Mouse (Mus musculus) ovary, postnatal 36 days (tissue): Measurements from ENCODE around the gene Ttbk2.

Source experiments
- DNase-seq: peaks from one replicate; pipeline ENCODE4 v3.0.0; 2022; ENCODE audit warnings: low spot score, mixed read lengths

Gene Ttbk2

DNA sequence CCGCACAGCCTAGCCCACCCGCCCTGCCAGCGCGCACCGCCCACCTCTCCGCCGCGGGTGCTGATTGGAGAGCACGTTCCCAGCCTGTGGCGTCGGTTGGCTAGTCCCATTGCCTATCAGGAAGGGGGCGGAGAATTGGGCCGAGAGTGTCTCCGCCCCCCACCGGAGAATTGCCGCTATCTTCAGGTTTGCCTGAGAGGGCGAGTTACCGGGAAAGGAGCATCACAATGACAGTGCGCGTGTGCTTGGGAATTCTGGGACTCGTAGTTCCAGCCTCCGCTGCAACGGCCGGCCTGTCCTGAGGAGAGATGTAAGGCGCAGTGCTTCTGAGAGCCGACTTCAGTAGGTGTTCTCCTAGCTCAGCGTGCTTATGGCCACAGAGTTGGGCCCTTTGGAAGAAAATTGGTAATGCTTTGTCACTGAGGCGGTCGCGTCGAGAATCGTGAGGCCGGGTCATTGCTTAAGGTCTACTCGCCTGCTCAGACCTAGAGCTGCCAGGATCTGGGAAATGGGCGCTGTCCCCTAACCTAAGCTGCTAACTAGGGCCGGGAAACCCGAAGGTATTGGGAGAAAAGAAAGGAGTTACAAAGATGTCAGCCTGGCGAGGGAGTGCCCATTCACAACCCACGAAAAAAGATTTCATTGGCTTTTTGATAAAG is at the start of gene Ttbk2:
Ttbk2 (minus strand) TSS at position 181 of the 659 bp plus-strand sequence.
- DNase-seq = peak; percentile 98

DNA sequence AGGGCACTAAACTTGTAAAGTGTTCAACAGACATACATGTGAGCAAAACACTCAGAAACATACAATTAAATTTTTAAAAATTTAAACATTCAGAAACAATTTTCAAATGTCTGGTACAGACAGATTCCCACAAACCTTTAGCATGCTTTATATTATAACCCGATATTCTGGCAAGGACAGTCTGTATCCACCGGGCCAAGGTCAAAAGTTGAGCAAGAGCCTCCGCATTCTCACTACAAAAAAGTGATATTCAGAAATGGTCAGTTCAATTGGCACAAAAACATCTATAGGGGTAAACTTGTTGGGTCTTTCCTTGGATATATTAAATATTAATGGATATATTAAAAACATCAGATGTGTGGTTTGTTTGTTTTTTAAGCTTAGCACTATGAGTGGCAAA is 46.0 kb upstream of the Ttbk2 start:
- no peak for DNase-seq

GRCm38 (mm10) chr2:120887601-120888000 is 37.2 kb upstream of the Ttbk2 start:
- DNase-seq = no peak

DNA sequence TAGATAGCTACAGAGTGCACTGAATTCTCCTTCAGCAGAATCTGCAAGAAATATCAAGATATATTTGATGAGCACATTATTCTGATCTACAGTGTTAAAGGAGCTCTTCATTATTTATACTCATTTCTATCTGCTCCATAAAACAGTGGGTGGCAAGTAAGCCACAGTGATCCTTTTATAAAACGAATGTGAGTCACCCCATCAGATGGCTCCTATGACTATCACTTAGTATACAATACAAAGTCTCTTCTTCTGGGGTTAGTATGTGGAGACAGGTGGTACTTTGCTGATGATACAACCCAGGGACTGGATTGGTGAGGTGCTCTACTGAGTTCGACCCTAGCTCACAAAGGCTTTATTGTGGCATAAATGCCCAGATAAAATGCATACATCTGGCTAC is 22.8 kb upstream of the Ttbk2 start:
- DNase-seq = no peak

GRCm38 (mm10) chr2:120871447-120872336 is 21.3 kb upstream of the Ttbk2 start:
- DNase-seq = no peak

DNA sequence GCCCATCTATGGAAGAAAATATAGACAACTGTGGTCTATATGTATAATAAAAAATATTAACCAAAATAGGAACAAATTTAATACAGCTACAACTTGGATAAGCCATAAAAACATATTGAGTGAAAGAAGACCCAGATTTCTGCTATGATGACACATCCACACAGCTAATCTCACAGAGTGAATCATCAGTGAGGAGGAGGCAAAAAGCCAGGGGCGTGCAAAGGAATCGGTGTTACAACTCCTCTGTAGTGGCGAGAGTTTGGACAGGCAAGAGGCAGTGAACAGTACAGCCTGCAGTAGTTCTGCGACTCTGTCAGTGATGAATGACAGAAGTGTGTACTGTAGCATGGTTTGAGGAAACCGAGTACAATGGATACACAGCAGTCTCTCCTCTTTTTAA is 16.9 kb upstream of the Ttbk2 start:
- no peak for DNase-seq

DNA sequence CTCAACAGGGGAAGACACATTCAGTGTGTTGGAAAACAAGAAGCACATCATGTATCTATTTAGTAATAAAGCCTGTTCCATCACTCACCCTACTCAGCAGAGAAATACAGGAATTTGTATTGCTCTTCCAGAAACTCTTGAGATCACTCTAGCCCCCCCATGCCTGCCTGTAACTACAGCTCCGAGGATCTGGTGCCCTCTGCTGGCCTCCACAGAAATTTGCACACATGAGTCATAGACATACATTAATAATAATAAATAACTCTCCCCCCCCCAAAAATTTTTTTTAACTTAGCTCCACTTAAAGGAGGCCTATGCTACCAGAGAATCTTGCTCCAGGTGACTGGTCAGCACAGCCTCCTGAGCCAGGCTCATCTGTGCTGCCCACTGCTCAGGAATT is 16.2 kb upstream of the Ttbk2 start:
- DNase-seq = peak; percentile 18

DNA sequence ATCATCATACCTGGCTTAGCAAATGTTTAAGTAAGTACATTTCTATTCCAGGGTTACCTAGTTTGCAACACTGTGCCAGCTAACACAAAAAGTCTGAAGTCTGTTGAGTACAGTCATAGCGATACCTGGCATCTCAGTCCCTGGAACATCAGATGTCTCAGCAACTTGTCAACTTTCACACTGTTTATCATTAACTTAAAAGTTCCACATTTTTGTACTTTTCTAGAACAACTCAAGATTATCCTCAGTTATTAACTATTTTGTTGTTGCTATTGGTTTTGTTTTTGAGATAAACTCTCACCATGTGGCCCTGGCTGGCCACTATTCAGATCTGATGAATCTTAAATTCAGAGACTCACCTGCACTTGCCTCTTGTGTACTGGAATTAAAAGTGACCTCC is 13.0 kb upstream of the Ttbk2 start:
- no peak for DNase-seq

- DNase-seq = no peak
Measured at GRCm38 (mm10) chr2:120860699-120861098, 10.3 kb upstream of the Ttbk2 start.

GRCm38 (mm10) chr2:120858131-120858530 is 7.7 kb upstream of the Ttbk2 start:
- DNase-seq = no peak

- DNase-seq = no peak
Measured at GRCm38 (mm10) chr2:120853151-120853550, 2.7 kb upstream of the Ttbk2 start.

DNA sequence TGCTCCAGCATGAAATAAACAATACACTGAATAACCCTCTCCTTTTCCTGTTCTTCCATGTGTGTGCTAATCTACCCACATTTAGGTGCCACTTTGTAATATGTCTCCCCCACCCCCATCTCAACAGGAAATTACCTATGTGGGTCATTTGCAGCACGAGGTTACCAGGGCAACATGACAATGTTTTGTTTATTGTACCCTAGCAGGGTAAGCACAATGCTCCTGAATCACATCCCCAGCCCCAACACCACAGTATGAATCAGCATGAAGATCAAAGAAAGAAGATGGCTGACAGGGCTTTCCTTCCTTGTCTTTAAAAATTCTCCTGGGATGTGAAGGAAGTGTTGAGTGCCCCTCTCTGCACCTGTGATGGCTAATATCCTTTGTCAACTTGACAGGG is 2.2 kb upstream of the Ttbk2 start:
- DNase-seq = no peak

DNA sequence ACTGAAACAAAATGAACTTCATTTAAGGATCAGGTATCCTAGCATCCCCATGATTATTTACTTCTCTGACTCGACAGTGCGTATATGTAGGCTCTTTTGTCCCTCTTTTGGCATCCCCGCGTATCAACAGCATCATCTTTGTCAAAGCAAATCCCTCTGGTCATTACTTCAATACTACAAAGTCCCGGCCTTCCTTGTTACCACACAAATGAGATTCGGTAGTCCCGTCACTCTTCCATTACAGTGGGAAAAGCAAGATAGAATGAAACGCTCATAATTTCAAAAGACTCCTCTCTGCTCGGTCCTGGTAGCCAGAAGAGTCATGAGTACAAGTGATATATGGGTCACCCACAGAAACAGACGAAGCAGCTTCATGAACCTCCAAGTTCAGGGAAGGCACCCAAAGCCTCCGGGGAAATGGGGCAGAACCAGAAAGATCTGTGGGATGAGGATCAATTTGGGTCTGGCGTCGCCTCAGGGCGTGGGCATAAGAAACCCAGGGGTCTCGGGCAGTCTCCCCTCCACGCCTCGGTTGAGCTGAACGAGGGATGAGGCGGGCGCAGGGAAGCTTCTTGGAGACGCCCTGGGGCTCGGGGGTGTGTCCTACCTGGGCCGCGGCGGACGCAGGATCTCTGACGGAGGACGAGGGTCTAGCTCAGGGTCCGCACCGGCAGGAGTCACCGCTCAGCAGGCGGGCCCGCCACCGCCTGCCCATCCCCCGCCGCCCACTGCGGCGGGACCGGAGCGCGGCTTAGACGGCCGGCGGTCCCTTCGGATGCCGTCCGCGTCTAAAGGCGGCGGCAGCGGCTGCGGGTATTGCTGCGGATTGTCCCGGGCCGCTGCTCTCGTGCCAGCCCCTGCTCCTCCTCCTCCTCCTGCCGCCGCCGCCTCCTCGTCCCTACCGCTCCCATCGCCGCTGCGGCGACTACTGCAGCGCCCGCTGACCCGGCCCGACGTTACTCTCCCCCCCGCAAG is 668 bp downstream of the Ttbk2 start, which contains the start of gene Cdan1:
Cdan1 (minus strand) TSS at position 680 of the 975 bp plus-strand sequence.
- DNase-seq = peak; percentile 55

- no peak for DNase-seq
Measured at GRCm38 (mm10) chr2:120845280-120845679, 5.1 kb downstream of the Ttbk2 start.

GRCm38 (mm10) chr2:120843990-120844389 is 6.4 kb downstream of the Ttbk2 start:
- no peak for DNase-seq

DNA sequence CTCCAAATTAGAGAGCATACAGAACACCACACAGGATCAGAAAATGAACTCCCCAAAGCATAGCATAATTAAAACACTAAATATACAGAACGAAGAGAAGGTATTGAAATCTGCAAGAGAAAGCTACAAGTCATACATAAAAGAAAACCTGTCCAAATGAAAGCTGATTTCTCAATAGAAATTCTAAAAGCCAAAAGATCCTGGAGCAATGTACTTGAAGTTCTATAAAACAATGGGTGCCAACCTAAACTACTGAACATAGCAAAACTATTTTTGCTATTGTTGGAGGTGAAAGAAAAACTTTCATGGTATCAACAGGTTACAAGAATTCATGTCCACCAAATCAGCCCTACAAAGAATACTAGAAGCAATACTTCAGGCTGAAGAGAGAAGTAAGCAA is 9.2 kb downstream of the Ttbk2 start:
- DNase-seq = no peak

DNA sequence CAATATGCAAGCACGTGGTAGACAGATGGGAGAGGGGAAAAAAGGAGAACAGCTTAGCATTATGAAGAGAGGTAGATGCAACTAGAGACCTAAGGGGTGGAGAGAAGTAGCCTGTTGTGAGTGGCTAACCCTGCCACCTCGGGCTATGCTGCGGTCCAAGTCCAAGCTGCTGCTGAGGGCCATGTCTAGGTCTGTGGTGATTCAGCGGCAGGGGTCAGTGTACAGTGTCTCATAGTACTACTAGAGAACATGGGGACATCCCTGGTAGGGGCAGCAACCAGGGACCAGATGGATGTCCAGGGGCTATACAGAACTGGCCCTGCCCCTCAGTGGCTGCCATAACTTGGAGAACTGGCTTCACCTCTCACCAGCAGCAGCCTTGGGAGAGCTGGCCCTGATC is 15.2 kb downstream of the Ttbk2 start:
- DNase-seq = no peak

DNA sequence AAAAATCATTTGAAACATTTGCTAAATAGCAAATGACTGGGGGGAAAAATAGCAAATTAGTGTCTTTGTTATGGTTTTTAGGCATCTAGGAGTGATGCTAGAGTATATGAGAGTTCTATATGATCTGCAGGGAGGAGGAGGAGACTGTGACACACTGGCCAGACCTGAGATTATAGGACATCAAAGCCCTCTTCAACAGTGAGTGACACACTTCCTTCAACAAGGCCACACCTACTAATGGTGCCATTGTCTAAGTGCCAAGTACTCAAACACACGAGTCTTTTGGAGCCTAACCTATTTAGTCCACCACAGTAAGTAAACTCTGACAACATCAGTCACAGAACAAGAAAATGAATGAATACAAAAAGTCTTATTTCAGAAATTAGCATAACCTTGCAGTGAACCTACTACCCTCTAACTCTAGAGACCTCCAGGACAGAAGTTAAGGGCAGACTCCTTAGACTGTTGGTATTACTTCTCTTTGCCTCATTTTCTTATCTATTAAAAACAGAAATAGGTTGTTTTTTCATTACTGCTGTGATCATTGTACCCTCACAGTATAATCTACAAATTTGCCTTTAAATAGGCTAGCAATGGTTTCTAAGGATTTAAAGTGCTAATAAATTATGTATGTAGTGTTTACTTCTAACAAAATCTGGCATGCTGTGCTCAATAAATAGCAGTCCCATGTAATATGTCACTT is 23.3 kb downstream of the Ttbk2 start:
- DNase-seq = no peak

- no peak for DNase-seq
Measured at GRCm38 (mm10) chr2:120770265-120770935, 80.0 kb downstream of the Ttbk2 start.

- no peak for DNase-seq
Measured at GRCm38 (mm10) chr2:120761922-120762321, 88.5 kb downstream of the Ttbk2 start.

GRCm38 (mm10) chr2:120748041-120748440 is 102.4 kb downstream of the Ttbk2 start:
- no peak for DNase-seq
